Mouse (Mus musculus): ENCODE measurements around the gene 4933405O20Rik. TPM values are rescaled to one million over a fixed set of nuclear protein-coding genes. Genes with fewer than 3 reads are reported as not detected.

The 4933405O20Rik gene
- not detected in 2 replicates for polyA plus RNA-seq (2015; fragmentation: Nextera tagmentation; extraction: Ambion mirVana)

- no peak for ATAC-seq (ENCODE audit: low read depth)
- H3K27ac ChIP-seq (replicated peaks): no peak within 1 kb of the TSS
- no peaks in the 10 kb centered on the region for H3K9me3 ChIP-seq
- no peak within 1 kb of the TSS for H3K4me3 ChIP-seq
- H3K4me2 ChIP-seq: no peak within 1 kb of the TSS
- WGBS: 79% methylated on average over 3 of the region's 3 CpGs
- H3K4me1 ChIP-seq (replicated peaks): no peaks in the 10 kb centered on the region
- no peaks in the 10 kb centered on the region for H3K27me3 ChIP-seq
- no peak within 1 kb of the TSS for H3K9ac ChIP-seq
- H3K36me3 ChIP-seq: no peaks in the 10 kb centered on the region
These were observed at the start of gene 4933405O20Rik for GRCm38 (mm10) chr7:50598890-50599289. 4933405O20Rik (plus strand) TSS chr7:50599190.

- Histone ChIP-seq H3K9me3 (no peaks in the 10 kb centered on the region), H3K4me3 (no peak overlapping the region), H3K36me3 (no peaks in the 10 kb centered on the region), H3K27ac (replicated peaks) (no peak overlapping the region), H3K4me1 (replicated peaks) (no peaks in the 10 kb centered on the region; the same call in 1 of the 2 replicates), H3K9ac (no peak overlapping the region), H3K4me2 (no peak overlapping the region), H3K27me3 (no peaks in the 10 kb centered on the region)
- ATAC-seq (ENCODE audit: low read depth): no peak
- WGBS: 81% methylated on average over 3 of the region's 3 CpGs
These were observed 49.4 kb upstream of the 4933405O20Rik start for GRCm38 (mm10) chr7:50549572-50549971.

GRCm38 (mm10) chr7:50551426-50551825 is 47.6 kb upstream of the 4933405O20Rik start:
- no peak for ATAC-seq (ENCODE audit: low read depth)
- Histone ChIP-seq H3K27ac (replicated peaks) (no peak overlapping the region), H3K4me2 (no peak overlapping the region), H3K4me1 (replicated peaks) (no peaks in the 10 kb centered on the region), H3K9me3 (no peaks in the 10 kb centered on the region), H3K36me3 (no peaks in the 10 kb centered on the region), H3K27me3 (no peaks in the 10 kb centered on the region), H3K4me3 (no peak overlapping the region), H3K9ac (no peak overlapping the region)
- 79% methylated on average over 4 of the region's 4 CpGs for WGBS

- Histone ChIP-seq H3K27me3 (no peaks in the 10 kb centered on the region), H3K36me3 (no peaks in the 10 kb centered on the region), H3K4me3 (no peak overlapping the region), H3K9me3 (no peaks in the 10 kb centered on the region), H3K4me1 (replicated peaks) (no peaks in the 10 kb centered on the region), H3K4me2 (no peak overlapping the region), H3K9ac (no peak overlapping the region), H3K27ac (replicated peaks) (no peak overlapping the region)
- ATAC-seq (ENCODE audit: low read depth): no peak
- WGBS: 80% methylated on average over 3 of the region's 3 CpGs
These were observed 36.3 kb upstream of the 4933405O20Rik start for GRCm38 (mm10) chr7:50562708-50563107.

- no peak overlapping the region for H3K4me2 ChIP-seq
- H3K36me3 ChIP-seq: no peaks in the 10 kb centered on the region
- H3K27me3 ChIP-seq: no peaks in the 10 kb centered on the region
- ATAC-seq (ENCODE audit: low read depth): no peak
- H3K4me3 ChIP-seq: no peak overlapping the region
- 52% methylated on average over 7 of the region's 7 CpGs for whole genome bisulfite sequencing
- H3K9ac ChIP-seq: no peak overlapping the region
- H3K27ac ChIP-seq (replicated peaks): no peak overlapping the region
- H3K9me3 ChIP-seq: no peaks in the 10 kb centered on the region
- no peaks in the 10 kb centered on the region for H3K4me1 ChIP-seq (replicated peaks)
These were observed 25.1 kb upstream of the 4933405O20Rik start for GRCm38 (mm10) chr7:50573841-50574240.

- no peak overlapping the region for H3K4me2 ChIP-seq
- no peak for ATAC-seq (ENCODE audit: low read depth)
- no peaks in the 10 kb centered on the region for H3K36me3 ChIP-seq
- no peak overlapping the region for H3K4me3 ChIP-seq
- no peaks in the 10 kb centered on the region for H3K4me1 ChIP-seq (replicated peaks)
- H3K9ac ChIP-seq: no peak overlapping the region
- no peaks in the 10 kb centered on the region for H3K9me3 ChIP-seq
- 74% methylated on average over 8 of the region's 8 CpGs for WGBS
- no peak overlapping the region for H3K27ac ChIP-seq (replicated peaks)
- H3K27me3 ChIP-seq: no peaks in the 10 kb centered on the region
These were observed 10.2 kb upstream of the 4933405O20Rik start for GRCm38 (mm10) chr7:50588642-50589424.

GRCm38 (mm10) chr7:50614101-50614500 is 15.1 kb downstream of the 4933405O20Rik start:
- 73% methylated on average over 2 of the region's 2 CpGs for WGBS
- H3K4me3 ChIP-seq: no peak overlapping the region
- no peak for ATAC-seq (ENCODE audit: low read depth)

GRCm38 (mm10) chr7:50629186-50629585 is 30.2 kb downstream of the 4933405O20Rik start:
- Histone ChIP-seq H3K4me1 (replicated peaks) (no peaks in the 10 kb centered on the region), H3K36me3 (no peaks in the 10 kb centered on the region), H3K4me3 (no peak overlapping the region), H3K9ac (no peak overlapping the region), H3K27ac (replicated peaks) (no peak overlapping the region), H3K27me3 (no peaks in the 10 kb centered on the region), H3K9me3 (no peaks in the 10 kb centered on the region), H3K4me2 (no peak overlapping the region)
- WGBS: 70% methylated on average over 3 of the region's 3 CpGs
- no peak for ATAC-seq (ENCODE audit: low read depth)

More at GRCm38 (mm10) chr7:50614101-50614500, 15.1 kb downstream of the 4933405O20Rik start:
- no peaks in the 10 kb centered on the region for H3K27me3 ChIP-seq
- H3K9me3 ChIP-seq: no peaks in the 10 kb centered on the region
- no peak overlapping the region for H3K4me2 ChIP-seq
- no peaks in the 10 kb centered on the region for H3K4me1 ChIP-seq (replicated peaks)
- no peaks in the 10 kb centered on the region for H3K36me3 ChIP-seq
- H3K9ac ChIP-seq: no peak overlapping the region
- H3K27ac ChIP-seq (replicated peaks): no peak overlapping the region

- H3K4me2 ChIP-seq: no peak overlapping the region
- H3K4me1 ChIP-seq (replicated peaks): no peaks in the 10 kb centered on the region
- H3K27ac ChIP-seq (replicated peaks): no peak overlapping the region
- H3K9ac ChIP-seq: no peak overlapping the region
- ATAC-seq (ENCODE audit: low read depth): no peak
- H3K36me3 ChIP-seq: no peaks in the 10 kb centered on the region
- H3K9me3 ChIP-seq: no peaks in the 10 kb centered on the region
- WGBS: 70% methylated on average over 2 of the region's 2 CpGs
- no peak overlapping the region for H3K4me3 ChIP-seq
- H3K27me3 ChIP-seq: no peaks in the 10 kb centered on the region
These were observed 34.2 kb downstream of the 4933405O20Rik start for GRCm38 (mm10) chr7:50633147-50633546.

Measured in neural tube, embryonic 13.5 days (tissue).